Mouse (Mus musculus): Measurements from ENCODE around the gene Pan3.

DNA sequence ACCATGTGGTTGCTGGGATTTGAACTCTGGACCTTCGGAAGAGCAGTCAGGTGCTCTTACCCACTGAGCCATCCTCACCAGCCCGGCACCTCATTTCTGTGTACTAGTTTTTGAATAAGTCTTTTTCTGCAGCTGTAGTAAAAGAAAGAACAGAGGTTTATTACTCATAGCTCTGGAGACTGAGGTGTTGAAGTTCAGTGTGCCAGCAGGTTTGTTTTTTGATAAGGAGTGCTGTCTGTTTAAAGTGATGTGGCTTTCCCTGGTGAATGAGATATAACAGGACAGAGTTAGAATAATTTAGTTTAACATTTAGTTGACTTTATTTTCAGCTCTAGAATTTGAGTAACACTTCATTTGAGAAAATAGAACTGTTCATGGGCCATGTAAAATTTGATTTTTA lies 14.8 kb downstream of the Pan3 start:
- TF ChIP-seq CTCF (IDR thresholded peaks at IDR 0.05; ENCODE audit: low read depth, low read length) (no peak), POLR2A (IDR thresholded peaks at IDR 0.05; ENCODE audit: insufficient read depth, low read length) (no peak)
